Mouse (Mus musculus) CH12.LX (cell line): Measurements from ENCODE around the gene Trip4. TPM values are rescaled to one million over a fixed set of nuclear protein-coding genes. Genes with fewer than 3 reads are reported as not detected.
A peak's percentile ranks its signal among the peaks of the same experiment; 100 is the strongest.

Experiments used
- DNase-seq: peaks from one replicate; pipeline ENCODE4 v3.0.0-alpha.2; 2013; ENCODE audit errors: extremely low read depth
- H3K27ac ChIP-seq: 2 replicates; pipeline ENCODE4 v1.5.1; 2012; ENCODE audit warnings: low read depth, mild to moderate bottlenecking, control low read depth, moderate library complexity; ENCODE audit not compliant: insufficient read depth
- H3K27me3 ChIP-seq: replicated peaks from 2 replicates; pipeline ENCODE3; 2012; ENCODE audit warnings: inconsistent platforms
- H3K36me3 ChIP-seq, 2 experiments: replicated peaks in 1 of 2; 2 replicates each; pipeline versions ENCODE3 to v1.6.1; 2012; ENCODE audit warnings: inconsistent platforms in 1 of 2, low read length in 1 of 2, mild to moderate bottlenecking in 1 of 2, mixed read lengths in 1 of 2, moderate library complexity in 1 of 2; ENCODE audit not compliant: control insufficient read depth in 1 of 2, insufficient read depth in 1 of 2
- H3K4me1 ChIP-seq, 2 experiments: 2 replicates each; pipeline ENCODE4 v1.6.1; 2012; ENCODE audit warnings: inconsistent platforms in 1 of 2, moderate library complexity in 1 of 2; ENCODE audit not compliant: insufficient read depth in 2 of 2, control insufficient read depth in 1 of 2
- H3K4me2 ChIP-seq: 2 replicates; pipeline ENCODE4 v1.6.1; 2012; ENCODE audit warnings: low read depth, mild to moderate bottlenecking, control low read depth; ENCODE audit not compliant: poor library complexity, insufficient read depth, severe bottlenecking
- H3K4me3 ChIP-seq, 3 experiments: fragments of 150-350 bp in 1 of 3; sonication (generic) in 1 of 3; replicated peaks in 1 of 3; 2 replicates each; pipeline versions ENCODE3 to v1.5.1; 2011 to 2012; ENCODE audit warnings: low read depth in 2 of 3, low read length in 2 of 3, mild to moderate bottlenecking in 2 of 3, moderate library complexity in 2 of 3, control low read depth in 1 of 3, improper control_type of control experiment in 1 of 3, inconsistent platforms in 1 of 3, mixed read lengths in 1 of 3; ENCODE audit not compliant: poor library complexity in 1 of 3
- H3K79me2 ChIP-seq: replicated peaks from 2 replicates; pipeline ENCODE4 v1.6.1; 2012; ENCODE audit warnings: mild to moderate bottlenecking, moderate library complexity; ENCODE audit not compliant: control insufficient read depth, poor library complexity, insufficient read depth, severe bottlenecking; ENCODE audit errors: extremely low read depth
- H3K9ac ChIP-seq: 2 replicates; pipeline ENCODE4 v1.6.1; 2012; ENCODE audit warnings: low read depth, mild to moderate bottlenecking, control low read depth, moderate library complexity; ENCODE audit not compliant: insufficient read depth
- H3K9me3 ChIP-seq: replicated peaks from 2 replicates; pipeline ENCODE3; 2012; ENCODE audit warnings: low read length, inconsistent platforms, mixed read lengths
- BHLHE40 ChIP-seq: IDR thresholded peaks from 2 replicates; pipeline ENCODE4 v1.6.1; 2011; ENCODE audit warnings: mild to moderate bottlenecking, low read depth, low read length, improper control_type of control experiment
- CTCF ChIP-seq, 2 experiments: IDR thresholded peaks in 1 of 2; conservative IDR thresholded peaks in 1 of 2; 2 replicates each; pipeline ENCODE4 v1.5.1; 2011 to 2012; ENCODE audit warnings: low read depth in 2 of 2, low read length in 2 of 2, improper control_type of control experiment in 1 of 2, inconsistent platforms in 1 of 2, mild to moderate bottlenecking in 1 of 2, moderate library complexity in 1 of 2
- ELF1 ChIP-seq: IDR thresholded peaks from 2 replicates; pipeline ENCODE4 v1.6.1; 2014; ENCODE audit warnings: low read depth, mild to moderate bottlenecking, inconsistent platforms, low read length, improper control_type of control experiment
- MAZ ChIP-seq: IDR thresholded peaks from 2 replicates; pipeline ENCODE4 v1.6.1; 2012; ENCODE audit warnings: low read depth, mild to moderate bottlenecking, inconsistent platforms, low read length, improper control_type of control experiment, moderate library complexity
- POLR2AphosphoS2 ChIP-seq: IDR thresholded peaks from 2 replicates; pipeline ENCODE4 v1.6.1; 2011; ENCODE audit warnings: low read depth, low read length, improper control_type of control experiment
- RAD21 ChIP-seq: IDR thresholded peaks from 2 replicates; pipeline ENCODE4 v1.6.1; 2011; ENCODE audit warnings: low read depth, mild to moderate bottlenecking, low read length, improper control_type of control experiment, moderate library complexity
- SIN3A ChIP-seq: IDR thresholded peaks from 2 replicates; pipeline ENCODE4 v1.6.1; 2012; ENCODE audit warnings: low read length, improper control_type of control experiment, inconsistent platforms
- SMC3 ChIP-seq: IDR thresholded peaks from 2 replicates; pipeline ENCODE4 v1.6.1; 2011; ENCODE audit warnings: low read depth, low read length, improper control_type of control experiment
- ZNF384 ChIP-seq: IDR thresholded peaks from 2 replicates; pipeline ENCODE4 v1.6.1; 2012; ENCODE audit warnings: low read depth, low read length, improper control_type of control experiment, inconsistent platforms
- dilution Hi-C: fragments of 300-500 bp; cut with MboI; formaldehyde crosslinking; loops from 2 replicates; pipeline ENCODE4 v1.14.3; 2020; ENCODE audit warnings: low sequenced_read_pairs; ENCODE audit not compliant: extremely low pct_unique_long_range_greater_than_20kb, extremely low pct_ligation_motif_present
- in situ Hi-C: fragments of 300-500 bp; cut with MboI; formaldehyde crosslinking; loops from 3 replicates; pipeline ENCODE4 v1.14.3; 2019; ENCODE audit warnings: low sequenced_read_pairs, low pct_ligation_motif_present, low pct_unique_long_range_greater_than_20kb, mixed read lengths
- polyA plus RNA-seq: library from polyadenylated mRNA; unstranded; fragments of >175 nt; gene quantifications from 2 replicates; pipeline ENCODE4 v1.2.1, GENCODE M21; 2012; ENCODE audit warnings: low read depth; ENCODE audit not compliant: insufficient read length
- total RNA-seq, 2 experiments: library from RNA; depleted of rRNA; stranded (reverse); fragments of 300-350 nt in 1 of 2; fragments of >200 nt in 1 of 2; gene quantifications; 2 replicates each; pipeline ENCODE4 v1.2.3; 2012 to 2014

Trip4 gene
- total and polyA plus RNA-seq, 3 experiments = 12.0 to 15.4 (median 14.4) TPM

- Histone ChIP-seq H3K4me2 (no peak overlapping the region), H3K79me2 (peaks cover 17% of the 10 kb centered on the region), H3K4me3 (no peak overlapping the region), H3K9me3 (no peaks in the 10 kb centered on the region), H3K9ac (no peak overlapping the region), H3K27ac (no peak overlapping the region), H3K36me3 (peaks cover 19 to 59% of the 10 kb centered on the region in 2 experiments), H3K27me3 (no peaks in the 10 kb centered on the region), H3K4me1 (peaks cover 0 to 13% of the 10 kb centered on the region in 2 experiments; a peak in 2 of 4 replicates)
- no peak for DNase-seq
- in situ Hi-C loops = no loop called here
- TF ChIP-seq ELF1 (no peak), SIN3A (no peak), CTCF (conservative IDR thresholded peaks at IDR 0.05 in 1 of 2, IDR thresholded peaks at IDR 0.05 in 1 of 2; ENCODE audit: low read depth in 2 of 2, low read length in 2 of 2) (peak in 1 of 2 experiments; percentile 52; a peak in 2 of 4 replicates), SMC3 (peak; percentile 11; the same call in 1 of the 2 replicates), POLR2AphosphoS2 (no peak), BHLHE40 (no peak), RAD21 (peak; percentile 25)
- dilution Hi-C loops = no loop called here
Measured at GRCm38 (mm10) chr9:65903419-65903818, 5.2 kb downstream of the Trip4 start.

GRCm38 (mm10) chr9:65902879-65903278 is 5.7 kb downstream of the Trip4 start:
- no peaks in the 10 kb centered on the region for H3K9me3 ChIP-seq
- H3K79me2 ChIP-seq = peaks cover 20% of the 10 kb centered on the region
- no peak overlapping the region for H3K4me2 ChIP-seq
- TF ChIP-seq ZNF384 = peak; percentile 74
- TF ChIP-seq CTCF (conservative IDR thresholded peaks at IDR 0.05 in 1 of 2, IDR thresholded peaks at IDR 0.05 in 1 of 2; ENCODE audit: low read depth in 2 of 2, low read length in 2 of 2) = no peak
- DNase-seq = no peak
- H3K36me3 ChIP-seq = peaks cover 19 to 62% of the 10 kb centered on the region in 2 experiments
- H3K4me1 ChIP-seq = peaks cover 0 to 11% of the 10 kb centered on the region in 2 experiments; a peak in 2 of 4 replicates
- in situ Hi-C loops = no loop called here
- H3K27ac ChIP-seq = no peak overlapping the region
- no peak overlapping the region for H3K9ac ChIP-seq
- dilution Hi-C loops = no loop called here
- H3K4me3 ChIP-seq = no peak overlapping the region
- H3K27me3 ChIP-seq = no peaks in the 10 kb centered on the region

- in situ Hi-C loops = no loop called here
- peaks cover 46% of the 10 kb centered on the region for H3K79me2 ChIP-seq
- TF ChIP-seq MAZ = no peak
- no peak for TF ChIP-seq CTCF (conservative IDR thresholded peaks at IDR 0.05 in 1 of 2, IDR thresholded peaks at IDR 0.05 in 1 of 2; ENCODE audit: low read depth in 2 of 2, low read length in 2 of 2)
- H3K27me3 ChIP-seq = no peaks in the 10 kb centered on the region
- no peak overlapping the region for H3K27ac ChIP-seq
- H3K9me3 ChIP-seq = peaks cover 2% of the 10 kb centered on the region
- H3K36me3 ChIP-seq = peaks cover 34 to 67% of the 10 kb centered on the region in 2 experiments
- peaks cover 0 to 6% of the 10 kb centered on the region in 2 experiments; a peak in 2 of 4 replicates for H3K4me1 ChIP-seq
- H3K9ac ChIP-seq = no peak overlapping the region
- no peak overlapping the region for H3K4me3 ChIP-seq
- dilution Hi-C loops = no loop called here
- no peak for DNase-seq
- H3K4me2 ChIP-seq = no peak overlapping the region
Measured at GRCm38 (mm10) chr9:65896977-65897376, 11.6 kb downstream of the Trip4 start.
